Mouse (Mus musculus): Measurements from ENCODE around the gene Vsig1.
A peak's percentile ranks its signal among the peaks of the same experiment; 100 is the strongest.

Vsig1 gene

DNA sequence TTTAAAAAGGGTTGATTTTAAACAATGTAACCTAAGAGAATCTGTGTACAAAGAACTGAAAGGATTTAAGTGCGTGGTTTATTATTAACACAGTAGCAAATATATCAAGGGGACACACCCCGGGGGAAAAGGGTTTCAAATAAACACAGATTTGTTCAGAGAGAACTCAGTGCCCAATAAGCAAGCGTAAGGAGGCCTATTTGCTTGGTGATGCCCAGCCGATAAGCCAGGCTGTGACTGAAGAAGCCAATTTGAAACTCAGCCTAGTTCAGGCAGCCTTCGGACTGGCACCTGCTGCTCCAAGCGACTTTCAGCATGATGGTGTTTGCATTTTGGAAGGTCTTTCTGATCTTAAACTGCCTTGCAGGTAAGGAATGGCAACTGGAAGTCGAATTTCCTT is at the start of gene Vsig1:
TSS of gene Vsig1 (plus strand) at position 249 of the 400 bp plus-strand sequence.
- DNase-seq (ENCODE audit: low spot score), result no peak

DNA sequence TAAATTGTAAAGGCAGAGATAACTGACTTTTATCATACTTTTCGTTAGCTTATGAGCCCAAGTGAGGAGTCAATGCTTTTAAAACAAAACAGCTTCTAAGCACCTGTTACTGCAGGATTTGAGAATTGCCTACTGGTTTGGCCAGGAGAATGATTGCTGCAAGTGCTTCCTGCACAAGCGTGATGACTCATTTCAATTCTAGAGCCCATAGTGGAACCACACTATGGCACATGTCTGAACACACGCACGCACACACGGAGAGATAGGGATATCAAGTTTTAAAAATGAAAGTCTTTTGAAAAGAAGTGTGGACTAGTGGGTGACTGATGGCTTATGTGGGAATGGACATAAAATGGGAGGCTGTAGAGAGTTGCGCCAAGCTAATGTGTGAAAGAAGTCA is 44.6 kb upstream of the Vsig1 start:
- no peak for DNase-seq (ENCODE audit: low spot score)

DNA sequence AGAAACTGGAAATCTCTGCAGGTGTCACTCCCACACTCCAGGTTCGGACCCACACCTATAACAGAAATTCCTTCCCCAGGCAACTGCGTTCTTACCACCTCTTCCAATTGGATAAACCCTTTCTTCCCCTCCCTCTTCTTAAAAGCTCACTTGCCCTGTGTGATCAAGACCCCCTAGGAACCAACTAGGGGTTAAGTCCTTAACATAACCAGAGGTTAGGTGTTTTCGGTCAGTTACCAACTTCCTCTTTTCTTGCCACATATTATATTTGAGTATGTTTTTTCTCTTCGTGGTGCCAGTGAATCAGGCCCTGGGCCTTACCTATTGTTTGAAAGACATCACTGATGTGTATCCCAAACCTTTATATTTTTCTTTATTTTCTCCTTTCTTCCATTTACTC is 44.0 kb upstream of the Vsig1 start:
- no peak for DNase-seq (ENCODE audit: low spot score)

DNA sequence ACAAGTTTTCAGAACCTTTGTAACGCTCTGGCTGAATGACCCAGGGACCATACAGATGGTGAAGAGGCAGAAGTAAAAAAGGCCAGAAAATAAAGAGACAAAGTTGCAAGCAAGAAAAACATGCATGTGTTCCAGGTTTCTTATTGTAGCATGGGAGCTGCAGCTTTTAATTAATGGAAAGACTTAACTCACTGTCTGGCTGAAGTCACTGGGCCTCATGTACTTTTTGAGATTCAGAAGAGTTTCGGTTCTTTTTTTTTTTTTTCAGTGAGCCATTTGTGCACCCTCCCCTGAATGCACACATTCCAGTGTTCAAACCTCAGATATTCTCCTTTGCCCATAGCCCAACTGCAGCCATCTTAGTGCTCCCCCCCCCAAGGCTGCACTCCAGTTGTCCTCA is 20.2 kb upstream of the Vsig1 start:
- no peak for DNase-seq (ENCODE audit: low spot score)

DNA sequence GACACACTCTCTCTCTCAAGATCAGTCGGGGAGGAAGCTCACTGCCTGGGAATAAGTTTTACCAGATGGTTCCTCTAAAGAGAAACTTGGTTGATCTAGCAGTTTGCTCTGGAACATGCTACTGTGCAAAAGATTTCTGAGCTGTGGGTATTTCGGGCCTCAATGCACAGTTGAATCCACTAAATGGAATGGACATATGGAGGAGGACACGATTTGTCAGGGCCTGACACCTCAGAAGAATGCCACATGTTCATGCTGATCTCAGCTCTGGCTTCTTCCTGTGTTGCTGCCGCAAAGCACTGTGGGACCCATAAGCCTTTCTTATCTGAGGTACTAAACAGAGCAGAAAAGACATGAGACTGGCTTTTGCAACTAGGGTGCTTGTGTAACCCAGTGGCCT is 15.6 kb upstream of the Vsig1 start:
- no peak for DNase-seq (ENCODE audit: low spot score)

DNA sequence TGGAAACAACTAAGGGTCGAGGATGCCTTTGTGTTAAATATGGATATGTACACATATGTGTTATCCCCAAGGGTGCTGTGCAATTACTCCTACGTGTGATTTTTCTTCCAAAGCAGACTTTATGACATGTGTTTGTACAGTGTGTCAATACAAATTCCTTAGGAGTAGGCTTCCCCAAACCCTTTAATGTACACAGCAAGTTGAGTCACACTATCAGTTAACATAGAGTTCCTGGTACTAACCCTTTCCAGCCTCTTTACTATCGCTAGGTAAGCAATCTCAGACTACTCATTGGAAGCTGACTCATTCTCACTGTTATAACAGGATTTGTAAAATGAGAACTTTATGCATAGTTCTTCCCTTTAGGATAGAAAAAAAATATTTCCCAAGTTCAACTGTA is 3.9 kb upstream of the Vsig1 start:
- no peak for DNase-seq (ENCODE audit: low spot score)

DNA sequence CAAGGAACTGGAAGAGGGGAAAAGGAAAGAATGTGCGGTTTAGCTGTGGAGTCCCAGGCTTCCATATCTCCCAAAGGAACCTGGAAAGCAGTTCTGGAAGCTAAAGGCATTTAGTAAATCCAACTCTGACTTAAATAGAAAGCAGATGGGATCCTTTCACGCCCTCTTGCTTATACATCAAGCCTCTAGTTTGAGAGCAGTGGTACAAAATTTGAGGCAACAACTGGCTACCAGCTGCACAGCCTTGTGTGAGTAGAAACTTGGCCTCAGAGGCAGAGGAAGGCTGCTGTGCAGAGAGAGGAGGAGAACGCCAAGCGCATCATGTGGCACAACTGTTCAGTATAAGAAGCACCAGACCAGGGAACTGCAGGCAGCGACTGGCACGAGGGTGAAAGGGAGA is 13.9 kb downstream of the Vsig1 start:
- DNase-seq (ENCODE audit: low spot score), result no peak

DNA sequence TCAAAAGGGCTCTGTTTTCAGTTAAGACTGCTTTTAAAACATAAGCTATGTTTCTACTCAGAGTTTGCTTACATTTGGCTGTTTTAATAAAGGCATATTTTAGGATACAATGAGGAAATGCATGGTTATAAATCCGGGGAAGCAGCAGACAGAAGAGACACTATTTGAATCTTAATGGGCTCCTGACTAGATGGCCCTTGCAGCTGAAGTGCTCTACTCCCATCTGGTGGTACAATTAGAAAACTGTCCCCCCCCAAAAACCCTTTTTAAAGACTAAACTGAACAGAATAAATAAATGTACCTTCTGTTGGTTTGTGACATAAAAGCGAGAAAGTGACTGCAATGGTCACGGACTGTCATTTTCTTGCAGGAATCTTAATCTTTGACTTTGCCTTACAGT is 24.7 kb downstream of the Vsig1 start:
- no peak for DNase-seq (ENCODE audit: low spot score)

DNA sequence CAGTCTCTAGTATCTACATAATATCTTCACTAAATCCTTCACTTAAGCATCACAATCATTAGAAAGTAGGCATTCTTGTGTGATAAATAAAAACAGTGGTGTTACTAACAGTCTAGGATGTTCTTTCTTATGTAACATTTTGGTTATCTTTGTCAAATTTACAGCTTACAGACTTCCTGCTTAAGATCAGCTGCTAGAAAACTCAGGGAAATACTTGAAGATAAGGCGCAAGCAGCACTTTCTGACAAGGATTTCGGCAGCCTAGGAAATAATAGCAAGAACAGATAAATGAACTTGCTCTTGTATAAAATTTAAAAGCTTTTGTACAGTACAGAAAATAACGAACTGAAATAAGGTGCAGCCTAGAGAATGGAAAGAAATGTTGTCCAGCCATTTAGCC is 25.9 kb downstream of the Vsig1 start:
- DNase-seq (ENCODE audit: low spot score), result no peak

DNA sequence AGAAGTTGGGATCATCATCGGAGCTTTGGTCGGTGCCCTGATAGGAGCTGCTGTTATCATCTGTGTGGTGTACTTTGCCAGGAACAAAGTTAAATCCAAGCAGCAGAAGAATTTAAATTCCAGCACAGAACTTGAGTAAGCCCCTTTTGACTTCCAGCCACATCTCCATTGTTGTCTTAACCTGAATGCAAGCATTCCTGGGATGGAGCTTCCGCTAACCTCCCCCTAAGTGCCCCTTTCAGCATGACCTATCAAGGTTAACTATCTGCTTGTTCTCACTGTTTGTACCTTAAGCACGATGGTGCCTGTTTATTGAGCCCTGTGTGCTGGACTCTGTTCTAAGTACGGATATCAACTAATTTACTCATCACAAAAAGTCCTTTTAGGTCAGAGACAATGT is 28.9 kb downstream of the Vsig1 start:
- DNase-seq (ENCODE audit: low spot score), result no peak

DNA sequence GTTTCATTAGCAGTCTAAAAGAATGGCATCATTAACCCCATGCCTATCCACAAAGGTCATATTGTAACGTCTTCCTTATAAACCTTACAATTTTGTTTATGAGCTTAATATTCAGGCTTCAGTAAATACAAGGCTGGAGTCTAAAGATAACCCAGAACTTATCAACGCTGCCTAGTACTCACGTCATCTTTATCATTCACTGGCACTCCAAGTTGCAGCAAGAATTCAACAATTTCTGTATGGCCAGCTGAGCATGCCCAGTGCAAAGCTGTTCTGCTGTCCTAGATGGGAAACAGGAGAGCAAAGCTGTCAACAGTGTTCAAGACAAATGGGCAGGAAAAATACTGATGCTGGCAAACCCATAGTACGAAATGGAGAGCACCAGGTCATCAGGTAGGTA is 46.2 kb downstream of the Vsig1 start:
- DNase-seq (ENCODE audit: low spot score), result no peak

DNA sequence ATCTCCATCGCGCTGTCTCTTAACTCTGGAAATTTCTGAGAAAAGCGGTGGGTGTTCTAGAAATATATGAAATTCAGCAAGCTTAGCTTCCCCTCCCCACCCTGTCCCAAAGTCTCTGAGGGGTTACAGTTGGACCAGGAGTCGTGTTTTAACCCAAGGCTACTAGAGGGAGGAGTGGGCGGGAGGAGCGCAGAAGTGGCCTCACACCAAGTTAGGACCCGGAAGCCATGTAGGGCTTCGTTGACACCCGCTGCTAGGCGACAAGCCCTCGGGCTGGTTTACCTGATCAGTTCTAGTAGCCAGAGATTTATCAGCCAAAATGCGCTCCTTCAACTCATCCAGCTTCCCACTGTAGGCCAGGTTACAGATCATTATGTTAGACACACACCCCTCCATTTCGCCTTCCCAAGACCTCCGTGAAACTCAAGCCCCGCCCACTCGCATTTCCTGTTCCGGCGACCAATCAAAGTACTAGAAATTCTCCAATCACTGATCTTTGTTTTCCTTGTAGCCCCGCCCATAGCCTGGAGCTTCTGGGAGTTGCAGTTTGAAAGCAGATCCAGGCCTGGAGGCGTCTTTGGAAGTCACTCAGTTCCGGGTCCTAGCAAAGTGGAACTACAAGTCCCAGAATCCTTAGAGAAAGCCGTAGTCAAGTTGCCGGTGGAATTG is 49.0 kb downstream of the Vsig1 start, which contains the start of the genes Psmd10 and Atg4a:
TSS of gene Psmd10 (minus strand) at position 457 of the 669 bp plus-strand sequence.
TSS of gene Atg4a (plus strand) at position 636 of the 669 bp plus-strand sequence.
- DNase-seq (ENCODE audit: low spot score), result peak; percentile 91

DNA sequence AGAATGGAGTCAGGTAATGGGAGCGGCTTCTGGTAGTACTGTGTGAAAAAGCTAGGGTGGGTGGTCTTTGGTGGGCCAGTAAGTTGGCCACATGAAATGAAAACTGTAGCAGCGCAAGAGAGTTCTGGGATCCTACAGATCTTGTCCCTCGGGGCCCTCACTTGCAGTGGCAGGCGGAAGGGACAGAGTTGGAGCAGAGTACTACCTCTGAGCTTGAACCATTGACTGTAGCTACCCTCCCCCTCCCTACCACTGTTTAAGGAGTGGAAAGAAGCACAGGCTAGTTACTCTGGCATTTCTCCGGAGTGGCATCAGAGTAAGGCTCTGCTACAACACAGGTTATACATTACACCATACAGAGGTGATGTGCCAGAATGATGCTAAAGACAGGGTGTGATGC is 49.6 kb downstream of the Vsig1 start:
- no peak for DNase-seq (ENCODE audit: low spot score)

DNA sequence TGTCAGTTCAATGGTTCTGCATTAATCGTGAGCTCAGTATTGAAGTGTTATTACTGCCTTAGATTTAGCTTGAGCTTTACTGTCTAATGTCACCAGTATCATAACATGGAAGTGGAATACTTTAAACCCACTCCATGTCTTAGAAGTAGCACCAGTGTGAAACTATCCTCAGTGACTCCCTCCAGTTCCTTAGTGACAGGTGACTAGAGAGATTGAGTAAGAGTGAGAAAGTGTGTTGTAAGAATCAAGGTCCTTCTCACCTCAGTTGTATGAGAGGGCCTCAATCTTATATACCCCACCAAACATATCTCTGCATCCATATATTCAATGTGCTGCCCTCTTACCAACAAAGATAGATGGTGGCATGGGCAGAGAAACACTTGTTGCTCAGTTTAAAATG is 71.5 kb downstream of the Vsig1 start:
- DNase-seq (ENCODE audit: low spot score), result no peak

DNA sequence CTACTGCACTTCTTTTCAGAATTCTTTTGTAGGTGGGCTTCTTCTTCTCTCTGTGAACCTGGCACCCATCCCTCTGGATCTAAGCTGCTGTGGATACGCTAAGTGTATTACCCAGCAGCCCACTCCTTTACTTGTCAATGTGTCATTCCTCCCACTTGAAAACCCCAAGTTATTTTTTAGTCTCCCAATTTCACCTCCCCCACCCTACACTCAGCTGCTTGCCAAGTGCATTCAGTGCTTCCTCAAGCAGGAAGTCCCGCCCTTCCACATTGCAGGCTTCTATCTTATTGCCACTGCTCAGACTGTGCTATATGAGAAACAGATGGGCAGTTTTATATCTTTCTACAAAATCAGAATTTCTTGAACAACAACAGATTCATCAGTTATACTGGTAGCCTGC is 72.1 kb downstream of the Vsig1 start:
- peak; percentile 4 for DNase-seq (ENCODE audit: low spot score)

DNA sequence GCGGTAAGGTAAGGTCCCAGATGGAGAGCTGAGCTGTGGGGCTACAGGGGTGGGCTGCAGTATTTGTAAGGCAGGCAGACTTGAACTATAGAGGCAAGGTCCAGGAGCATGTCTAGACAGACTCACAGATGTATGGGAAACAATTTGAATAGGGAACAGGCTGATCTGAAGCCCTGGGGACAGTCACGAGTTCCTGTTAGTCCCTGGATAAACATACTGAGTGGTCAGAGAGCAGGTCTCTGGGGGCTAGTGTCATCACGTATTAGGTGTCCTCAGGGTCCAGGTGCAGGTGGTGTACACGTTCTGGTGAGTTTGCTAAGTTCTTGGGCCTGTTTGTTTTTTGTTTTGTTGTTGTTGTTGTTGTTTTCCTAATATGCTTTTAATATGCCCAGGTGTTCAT is 72.8 kb downstream of the Vsig1 start:
- no peak for DNase-seq (ENCODE audit: low spot score)

DNA sequence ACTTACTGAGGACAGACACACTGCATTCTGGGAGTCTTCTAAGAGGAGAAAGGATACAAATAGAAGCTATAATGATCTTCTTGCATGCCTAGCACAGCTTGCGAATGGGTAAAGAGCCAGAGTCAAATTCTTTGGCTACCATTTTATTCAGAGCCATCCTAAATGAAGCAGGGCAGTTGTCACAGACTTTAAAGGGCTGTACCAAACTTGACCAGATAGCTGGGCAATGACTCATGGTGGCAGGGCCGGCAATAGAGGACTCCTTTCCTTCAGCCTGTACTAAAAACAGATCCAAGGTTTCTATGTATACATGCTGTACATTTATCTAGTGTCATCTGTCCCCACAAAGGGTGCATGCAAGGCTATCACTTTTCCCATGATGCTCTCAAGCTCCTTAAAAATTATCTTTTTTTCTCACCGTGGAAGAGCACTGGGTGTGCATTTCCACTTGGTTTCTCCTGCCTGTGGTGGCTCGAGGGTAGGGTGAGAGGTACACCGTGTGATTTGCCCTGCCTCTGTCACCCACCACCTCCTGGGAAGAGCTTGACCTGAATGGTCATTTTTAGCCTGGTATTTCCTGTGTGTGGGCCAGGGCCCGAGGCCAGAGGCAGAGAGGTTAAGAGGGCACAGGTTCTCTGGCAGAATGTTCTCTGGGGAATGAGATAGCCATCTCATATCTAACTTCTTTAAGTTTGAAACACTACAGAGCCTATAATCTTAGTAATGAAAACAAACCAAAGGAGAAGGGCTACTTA is 76.0 kb downstream of the Vsig1 start:
- DNase-seq (ENCODE audit: low spot score), result no peak

DNA sequence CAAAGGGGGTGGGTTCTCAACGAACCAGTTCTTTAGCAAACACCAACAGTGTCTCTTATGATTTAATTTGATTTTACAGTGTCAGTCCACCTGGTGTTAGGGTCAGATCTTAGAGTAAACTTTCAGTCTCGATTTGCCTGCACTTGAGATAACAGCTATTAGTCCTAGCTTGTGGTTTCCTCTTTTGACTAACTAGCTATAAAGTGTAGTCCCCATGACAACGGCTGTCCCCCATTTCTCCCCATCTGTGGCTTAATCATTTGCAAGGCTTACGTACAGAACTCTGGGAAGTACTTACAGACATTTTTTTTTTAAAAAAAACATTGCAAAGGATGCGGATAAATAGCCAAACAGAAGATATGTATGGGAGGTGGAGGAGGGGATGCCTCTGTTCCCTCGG is 77.4 kb downstream of the Vsig1 start:
- no peak for DNase-seq (ENCODE audit: low spot score)

DNA sequence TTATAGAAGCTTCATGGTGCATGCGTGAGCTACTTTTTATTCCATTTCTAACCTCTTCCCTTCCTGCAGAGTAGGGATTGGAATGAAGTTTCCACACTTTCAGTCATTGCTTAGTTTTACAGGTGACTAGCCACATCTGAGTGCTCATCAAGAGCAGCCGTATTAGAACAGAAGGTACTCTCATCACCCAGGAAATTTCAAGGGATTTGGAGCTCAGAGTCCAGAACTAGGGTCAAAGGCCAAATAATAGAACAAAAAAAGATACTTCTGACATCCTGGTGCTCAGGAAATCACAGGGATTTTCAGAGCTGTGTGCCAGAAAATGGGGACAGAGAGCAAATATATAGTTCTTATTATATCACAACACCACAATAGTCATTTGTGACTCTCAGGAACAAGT is 77.8 kb downstream of the Vsig1 start:
- DNase-seq (ENCODE audit: low spot score), result no peak

All from urinary bladder, postnatal 14 days (tissue).